Mouse (Mus musculus): ENCODE measurements around the gene Slc35b1. TPM values are rescaled to one million over a fixed set of nuclear protein-coding genes. Genes with fewer than 3 reads are reported as not detected.

Gene Slc35b1
- total RNA-seq, 2 experiments from 2014 or later = 70.3 to 75.0 TPM

DNA sequence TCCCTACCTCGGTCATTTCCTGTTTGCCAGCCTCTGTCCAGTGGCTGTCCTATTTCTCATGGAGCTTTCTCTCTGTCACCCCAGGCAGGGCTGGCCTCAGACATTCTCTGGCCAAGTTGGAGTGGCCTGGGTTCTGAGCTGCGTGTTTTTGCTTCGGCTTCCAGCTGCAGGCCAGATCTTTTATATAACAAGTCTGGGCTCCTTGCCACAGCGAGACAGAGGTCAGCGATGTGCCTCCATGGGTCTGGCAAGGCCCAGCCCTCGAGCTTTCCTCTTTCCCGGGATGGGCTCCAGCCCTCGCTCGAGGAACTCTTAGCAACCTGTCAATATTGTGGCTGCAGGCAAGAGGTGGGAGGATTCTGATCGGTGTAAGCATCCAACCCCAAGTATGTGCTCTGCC is 18.9 kb upstream of the Slc35b1 start:
- peak; percentile 75 to 85 for DNase-seq

DNA sequence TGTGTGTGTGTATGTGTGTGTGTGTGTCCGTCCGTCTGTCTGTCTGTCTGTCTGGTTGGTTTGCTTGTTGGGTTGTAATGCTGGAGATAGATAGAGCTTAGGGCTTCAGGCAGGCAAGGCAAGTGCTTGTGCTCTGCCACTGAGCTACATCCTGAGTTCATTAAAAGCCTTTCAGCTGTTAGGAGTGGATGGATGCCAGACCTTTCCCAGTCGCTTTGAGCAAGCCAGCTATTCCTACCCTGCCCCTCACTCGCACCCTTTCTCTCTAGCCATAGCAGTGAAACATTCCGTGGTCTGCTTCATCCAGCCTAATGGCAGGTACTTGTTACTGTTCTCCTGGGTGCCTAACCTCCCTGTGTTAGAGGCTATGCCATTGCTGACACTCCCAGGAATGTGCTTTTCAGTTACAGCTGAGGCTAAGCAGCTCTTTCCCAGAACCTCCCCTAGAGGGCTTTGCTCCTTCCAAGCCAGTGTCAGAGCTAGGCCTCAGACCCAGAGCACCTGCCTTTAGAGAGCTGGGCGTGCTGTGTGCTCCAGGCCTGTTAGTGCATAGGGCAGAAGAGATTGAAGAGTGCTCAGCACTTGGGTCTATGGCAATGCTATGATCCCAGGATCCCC is 18.1 kb upstream of the Slc35b1 start:
- DNase-seq = no peak

GRCm38 (mm10) chr11:95367011-95367735 is 17.3 kb upstream of the Slc35b1 start:
- DNase-seq = no peak

GRCm38 (mm10) chr11:95368231-95368823 is 16.2 kb upstream of the Slc35b1 start:
- DNase-seq = no peak

DNA sequence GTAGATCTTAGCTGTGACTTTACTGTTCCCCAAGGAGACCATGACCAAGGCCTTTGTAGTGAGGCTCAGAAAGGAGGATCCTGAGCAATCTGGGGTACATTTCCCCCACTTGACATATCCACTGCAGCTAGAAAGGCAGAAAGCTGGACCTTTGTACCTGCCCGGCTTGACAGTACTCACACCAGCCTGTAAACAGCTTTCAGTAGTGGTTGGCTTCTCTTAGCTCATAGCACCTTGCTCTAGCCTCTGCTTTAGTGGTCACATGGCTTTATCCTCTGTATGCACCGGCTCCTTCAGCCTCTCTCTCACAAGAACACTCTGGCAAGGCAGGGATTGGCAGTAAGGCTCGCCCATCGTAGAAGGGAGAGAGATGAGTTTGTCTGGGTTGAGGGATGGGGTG is 15.6 kb upstream of the Slc35b1 start:
- no peak for DNase-seq

- no peak for DNase-seq
These were observed 14.3 kb upstream of the Slc35b1 start for GRCm38 (mm10) chr11:95369964-95370890.

- DNase-seq = no peak
These were observed 13.3 kb upstream of the Slc35b1 start for GRCm38 (mm10) chr11:95371182-95371581.

GRCm38 (mm10) chr11:95378926-95379325 is 5.6 kb upstream of the Slc35b1 start:
- no peak for DNase-seq

- DNase-seq = no peak
These were observed 4.9 kb upstream of the Slc35b1 start for GRCm38 (mm10) chr11:95379552-95379951.

GRCm38 (mm10) chr11:95380711-95381110 is 3.8 kb upstream of the Slc35b1 start:
- no peak for DNase-seq

DNA sequence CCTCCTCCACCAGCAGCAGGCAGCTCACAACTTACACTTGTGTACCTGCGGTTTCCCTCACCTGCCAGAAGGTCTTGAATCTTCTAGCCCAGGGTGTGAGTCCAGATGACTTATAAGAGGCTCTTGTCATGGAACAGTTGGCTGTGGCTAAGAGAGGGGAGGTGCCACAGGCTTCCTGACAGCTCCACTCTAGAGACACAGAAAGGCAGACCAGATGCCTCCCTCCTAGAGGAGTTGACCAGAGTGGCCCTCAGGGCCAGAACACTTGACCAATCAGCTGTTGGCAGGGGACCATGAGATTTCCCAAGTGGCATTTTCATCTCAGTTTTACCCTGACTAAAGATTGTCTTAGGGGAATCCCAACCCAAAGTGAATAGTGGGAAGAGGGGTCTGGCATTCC is 3.3 kb upstream of the Slc35b1 start:
- DNase-seq = no peak

DNA sequence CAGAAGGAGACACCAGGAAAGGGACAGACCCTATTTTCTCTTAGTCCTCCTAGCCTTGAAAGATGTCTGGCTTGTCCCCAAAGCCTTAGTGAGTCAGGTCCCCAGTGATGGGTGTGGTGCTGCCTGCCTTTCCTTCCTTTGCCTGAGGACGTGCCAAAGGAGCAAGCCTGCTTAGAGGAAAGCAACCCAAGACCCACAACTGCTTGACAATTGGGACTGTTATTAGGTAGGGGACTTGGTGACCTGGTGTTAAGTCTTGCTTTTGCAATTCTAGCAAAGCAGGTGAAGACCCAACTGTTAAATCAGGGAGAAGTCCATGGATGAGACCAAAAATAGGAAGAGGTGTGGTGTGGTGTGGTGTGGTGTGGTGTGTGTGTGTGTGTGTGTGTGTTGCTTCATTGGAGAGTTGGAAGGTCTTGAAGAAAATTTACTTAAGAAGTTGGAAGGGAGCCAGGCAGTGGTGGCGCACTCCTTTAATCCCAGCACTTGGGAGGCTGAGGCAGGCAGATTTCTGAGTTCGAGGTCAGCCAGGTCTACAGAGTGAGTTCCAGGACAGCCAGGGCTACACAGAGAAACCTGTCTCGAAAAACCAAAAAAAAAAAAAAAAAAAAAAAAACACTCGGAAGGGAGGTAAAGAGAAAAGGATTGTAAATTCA is 1.0 kb upstream of the Slc35b1 start:
- DNase-seq = no peak

DNA sequence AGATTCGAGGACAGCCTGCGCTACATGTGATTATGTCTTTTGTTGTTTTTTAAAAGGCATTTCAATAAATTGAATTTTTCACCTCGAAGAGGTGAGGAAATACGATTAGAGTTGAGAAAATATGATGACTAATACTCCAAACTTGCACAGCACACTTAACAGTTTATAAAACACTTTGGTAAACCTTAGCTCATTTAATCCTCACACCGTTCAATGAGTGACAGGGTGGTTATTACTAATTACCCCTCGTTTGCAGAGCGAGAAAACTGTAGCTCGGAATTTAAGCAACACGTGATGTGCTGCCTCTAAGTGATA is 531 bp upstream of the Slc35b1 start:
- no peak for DNase-seq

DNA sequence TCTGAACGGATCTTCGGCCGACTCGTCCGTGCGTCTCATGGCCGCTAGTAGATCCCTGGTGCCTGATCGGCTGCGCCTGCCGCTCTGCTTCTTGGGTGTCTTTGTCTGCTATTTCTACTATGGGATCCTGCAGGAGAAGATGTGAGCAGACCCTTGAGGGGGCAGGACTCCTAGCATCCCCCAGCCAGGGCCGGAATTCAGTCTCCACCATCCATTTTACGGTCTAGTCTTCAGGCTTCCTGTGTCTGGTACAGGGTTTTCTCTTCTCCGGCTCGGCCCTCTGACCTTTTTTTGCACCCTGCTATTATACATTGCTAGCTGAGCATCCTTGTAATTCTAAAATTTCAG is 455 bp downstream of the Slc35b1 start:
- DNase-seq = no peak

DNA sequence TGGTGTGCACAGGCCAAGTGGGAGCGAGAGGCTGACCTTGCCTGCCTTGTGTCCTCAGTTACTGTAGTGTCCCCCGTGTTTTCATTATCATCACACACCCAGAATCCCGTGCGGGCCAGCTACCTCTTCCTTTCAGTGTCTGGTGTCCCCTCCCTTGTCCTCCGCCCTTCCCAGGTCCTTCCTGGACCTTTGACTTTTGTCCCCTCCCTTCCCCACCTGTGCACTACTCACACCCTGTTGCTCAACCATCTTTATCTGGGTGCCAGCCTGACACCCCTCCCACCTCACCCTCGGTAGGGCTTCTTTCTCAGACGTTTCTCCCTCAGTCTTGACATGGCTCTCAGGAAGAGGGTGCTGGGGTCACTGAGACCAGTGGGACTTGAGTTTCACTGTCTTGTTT is 2.9 kb downstream of the Slc35b1 start:
- DNase-seq = no peak

DNA sequence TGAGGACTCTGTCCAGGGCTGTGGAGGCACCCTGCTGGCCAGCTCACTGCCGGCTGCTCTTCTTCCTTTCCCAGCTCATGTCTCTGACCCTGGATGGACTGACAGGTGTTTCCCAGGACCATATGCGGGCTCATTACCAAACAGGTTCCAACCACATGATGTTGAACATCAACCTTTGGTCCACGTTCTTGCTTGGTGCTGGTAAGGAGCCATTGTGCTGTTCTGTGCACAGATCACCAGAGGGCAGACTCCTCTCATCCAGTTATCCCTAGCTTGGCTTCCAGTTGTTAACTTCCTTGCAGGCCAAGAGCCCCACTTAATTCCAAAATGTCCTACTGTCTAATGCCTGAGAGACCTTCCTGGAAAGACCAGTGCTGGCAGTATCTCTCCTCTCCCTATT is 4.5 kb downstream of the Slc35b1 start:
- no peak for DNase-seq

DNA sequence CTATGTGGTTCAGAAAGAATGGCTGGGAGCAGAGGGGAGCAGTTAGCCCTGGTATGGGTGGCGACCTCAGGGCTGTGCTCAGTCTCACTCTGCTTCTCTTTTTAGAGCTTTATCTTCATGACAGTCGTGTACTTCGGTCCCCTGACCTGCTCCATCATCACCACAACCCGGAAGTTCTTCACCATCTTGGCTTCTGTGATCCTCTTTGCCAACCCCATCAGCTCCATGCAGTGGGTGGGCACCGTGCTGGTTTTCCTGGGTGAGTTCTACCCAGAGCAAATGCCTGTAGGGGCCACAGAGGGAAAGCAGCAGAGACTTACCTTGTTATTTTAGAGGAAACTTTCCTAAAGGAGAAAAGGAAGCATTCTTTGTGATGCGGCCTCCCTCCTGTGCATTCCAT is 5.9 kb downstream of the Slc35b1 start:
- DNase-seq = no peak

DNA sequence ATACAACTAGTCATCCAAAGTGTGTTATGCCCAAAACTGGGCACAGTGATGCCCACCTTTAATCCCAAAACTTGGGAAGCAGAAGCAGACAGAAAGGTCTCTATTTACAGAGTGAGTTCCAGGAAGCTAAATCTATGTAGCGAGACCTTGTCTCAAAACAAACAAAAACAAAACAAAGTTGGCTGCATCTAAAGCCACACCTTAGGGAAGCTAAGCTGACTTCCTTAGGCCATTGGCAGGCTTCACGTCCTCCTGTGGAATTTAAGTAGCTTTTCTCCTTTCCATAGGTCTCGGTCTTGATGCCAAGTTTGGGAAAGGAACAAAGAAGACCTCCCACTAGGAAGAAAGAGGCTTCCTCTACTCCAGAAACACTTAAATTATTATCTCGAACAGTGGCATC is 6.7 kb downstream of the Slc35b1 start:
- DNase-seq = no peak

GRCm38 (mm10) chr11:95391743-95392142 is 7.3 kb downstream of the Slc35b1 start:
- DNase-seq = no peak

DNA sequence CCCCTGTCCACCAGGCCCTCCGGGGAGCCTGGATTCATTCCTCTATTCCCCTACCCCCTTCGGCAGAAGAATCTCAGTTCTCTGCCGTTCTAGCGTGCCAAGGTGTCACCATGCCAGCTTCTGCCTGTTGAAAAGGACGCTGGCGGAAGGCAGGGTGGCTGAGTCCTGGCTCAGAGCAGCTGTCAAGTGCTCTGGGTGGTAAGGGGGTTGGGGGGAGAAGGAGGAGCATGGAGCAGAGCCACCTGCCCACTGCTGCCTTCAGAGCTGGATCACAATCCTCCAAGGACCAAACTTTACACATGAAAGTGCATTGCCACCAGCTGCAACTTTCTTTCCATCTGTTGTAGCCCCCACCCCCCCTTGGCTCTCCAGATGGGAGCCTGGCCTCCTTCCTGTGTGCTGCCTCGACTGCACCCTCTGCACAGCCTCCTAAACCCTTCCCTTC is 7.8 kb downstream of the Slc35b1 start:
- DNase-seq = peak in 1 of 2 experiments; percentile 26

DNA sequence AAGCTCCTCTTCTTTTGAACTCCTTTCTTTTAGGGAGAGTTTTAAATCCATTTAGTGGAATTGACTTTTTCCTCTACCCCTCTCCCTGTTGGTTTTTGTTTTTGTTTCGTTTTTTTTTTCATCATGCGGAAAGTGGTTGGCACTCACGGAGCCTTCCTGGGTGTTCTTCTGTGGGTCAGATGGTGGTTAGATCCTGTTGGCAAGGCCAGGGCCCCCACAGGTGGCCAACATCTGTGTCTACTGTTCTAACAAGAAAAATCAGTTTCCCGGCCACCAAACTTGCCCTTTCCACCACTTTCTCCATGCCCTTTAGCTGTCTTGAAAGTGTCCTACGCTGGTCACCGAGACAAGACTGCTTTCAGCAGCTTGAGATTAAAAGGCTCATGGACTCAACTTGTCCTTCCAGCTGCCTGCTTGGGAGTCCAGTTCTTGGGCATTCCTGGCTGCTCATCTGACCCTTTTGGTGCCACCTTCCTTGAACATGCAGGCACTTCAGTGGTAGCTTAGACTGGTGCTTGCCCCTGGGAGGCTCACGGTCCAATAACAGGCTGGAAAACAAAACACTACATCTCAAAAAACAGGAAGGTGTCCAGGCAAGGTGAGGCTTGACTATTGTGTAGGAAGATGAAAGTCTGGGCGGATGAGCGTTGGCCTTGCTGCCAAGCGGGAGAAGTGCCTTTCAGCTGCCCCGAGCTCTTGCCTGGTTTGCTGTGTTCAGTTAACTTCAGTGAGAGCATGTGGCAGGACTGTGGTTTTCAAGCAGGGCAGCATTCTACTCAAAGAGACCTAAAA is 8.4 kb downstream of the Slc35b1 start:
- DNase-seq = no peak

DNA sequence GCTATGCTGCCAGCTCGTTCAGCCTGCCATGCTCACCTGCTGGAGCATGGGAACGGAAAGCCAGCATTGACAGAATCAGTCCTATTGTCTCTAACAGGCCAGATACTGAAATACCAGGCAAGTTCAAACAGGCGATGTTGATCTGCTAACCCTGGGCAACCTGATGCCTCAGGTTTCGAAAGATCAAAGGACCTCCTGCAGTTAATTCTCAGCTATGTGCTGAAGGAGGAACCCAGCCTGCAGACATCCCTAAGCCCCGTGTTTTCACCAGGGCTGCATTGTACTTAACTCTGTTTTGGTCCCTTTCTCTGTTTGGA is 9.0 kb downstream of the Slc35b1 start:
- no peak for DNase-seq

Measured in adrenal gland, postnatal 36 days (tissue).